Mouse (Mus musculus) adrenal gland, postnatal 0 days (tissue): ENCODE data around the gene Ldoc1. TPM values are rescaled to one million over a fixed set of nuclear protein-coding genes. Genes with fewer than 3 reads are reported as not detected.

ENCODE experiments used
- polyA plus RNA-seq: library from polyadenylated mRNA; unstranded; fragments of >200 nt; fragmentation: Nextera tagmentation; extraction: Ambion mirVana; gene quantifications from 2 replicates; pipeline ENCODE4 v1.2.1, GENCODE M21; 2015

Ldoc1 gene
- 8.3 and 15.5 TPM in 2 replicates for polyA plus RNA-seq

DNA sequence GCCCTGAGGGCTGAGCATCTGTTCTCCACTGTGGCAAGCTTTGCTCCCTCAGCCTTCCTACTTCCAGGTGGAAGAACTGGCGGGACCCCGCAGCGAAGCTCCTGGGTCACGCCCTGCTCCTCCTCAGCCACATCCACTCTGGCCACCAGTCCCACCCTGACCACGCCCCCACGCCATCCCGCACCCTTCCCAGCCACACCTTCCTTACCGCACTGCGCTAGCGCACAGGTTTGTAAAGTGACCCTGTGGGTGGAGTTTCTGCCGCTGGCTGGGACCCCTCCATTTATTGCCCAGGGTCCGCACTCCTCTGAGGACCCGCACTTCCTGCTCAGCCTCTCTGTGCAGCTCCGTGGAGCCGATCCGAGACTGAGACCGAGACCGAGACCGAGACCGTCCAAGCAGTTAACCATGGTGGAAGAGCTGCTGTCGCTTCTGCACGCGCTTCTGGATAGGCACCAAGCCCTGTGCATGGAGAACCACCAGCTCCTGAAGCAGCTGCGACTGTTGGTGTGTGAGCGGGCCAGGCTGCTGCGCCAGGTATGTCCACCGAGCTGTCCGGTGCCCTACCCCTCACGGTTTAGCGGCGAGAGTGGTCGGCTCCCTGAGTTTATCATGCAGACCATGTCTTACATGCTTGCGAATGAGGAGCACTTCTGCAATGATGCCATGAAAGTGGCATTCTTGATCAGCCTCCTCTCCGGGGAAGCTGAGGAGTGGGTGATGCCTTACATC is at the start of gene Ldoc1:
Gene Ldoc1, plus strand, starts transcription at position 196 of the 732 bp plus-strand sequence.

